Mouse (Mus musculus): ENCODE data around the gene Itgb5.

Gene Itgb5

DNA sequence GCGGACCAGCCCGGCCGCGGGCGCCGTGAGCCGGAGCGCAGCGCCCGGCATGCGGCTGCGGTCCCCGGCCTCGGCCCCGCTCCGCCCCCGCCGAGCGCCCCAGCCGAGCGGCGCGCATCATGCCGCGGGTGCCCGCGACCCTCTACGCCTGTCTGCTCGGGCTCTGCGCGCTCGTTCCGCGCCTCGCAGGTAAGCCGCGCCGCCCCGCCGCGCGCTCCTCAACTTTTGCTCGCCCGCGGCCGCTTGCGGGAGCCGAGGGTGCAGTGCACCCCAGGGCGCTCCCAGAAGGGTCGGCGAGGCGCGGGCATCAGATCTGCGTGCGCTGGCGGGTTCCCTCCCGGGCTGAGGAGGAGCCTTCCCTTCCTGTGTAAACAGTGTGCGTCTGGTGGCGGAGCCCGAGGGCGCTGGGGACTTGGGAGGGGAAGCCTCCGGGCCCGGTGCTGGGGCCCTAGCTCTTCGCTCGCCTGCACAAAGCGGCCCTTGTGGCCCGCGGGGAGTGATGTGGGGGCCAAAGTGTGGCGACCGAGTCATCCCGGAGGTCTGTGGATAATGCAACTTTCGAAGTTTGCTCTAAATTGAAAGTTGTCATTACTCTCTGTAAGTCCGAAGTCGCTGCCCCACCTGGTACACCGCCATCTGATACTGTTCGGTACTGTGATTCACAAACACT is 512 bp downstream of the Itgb5 start:
- in situ Hi-C loops (cut with MboI; ENCODE audit: low pct_unique_long_range_greater_than_20kb in 1 of 2, low sequenced_read_pairs in 2 of 2, unreplicated experiment in 1 of 2) = loop anchor here (10.0 kb wide), 3 partner anchors 165 to 285 kb away; no protein-coding TSS in a partner anchor

DNA sequence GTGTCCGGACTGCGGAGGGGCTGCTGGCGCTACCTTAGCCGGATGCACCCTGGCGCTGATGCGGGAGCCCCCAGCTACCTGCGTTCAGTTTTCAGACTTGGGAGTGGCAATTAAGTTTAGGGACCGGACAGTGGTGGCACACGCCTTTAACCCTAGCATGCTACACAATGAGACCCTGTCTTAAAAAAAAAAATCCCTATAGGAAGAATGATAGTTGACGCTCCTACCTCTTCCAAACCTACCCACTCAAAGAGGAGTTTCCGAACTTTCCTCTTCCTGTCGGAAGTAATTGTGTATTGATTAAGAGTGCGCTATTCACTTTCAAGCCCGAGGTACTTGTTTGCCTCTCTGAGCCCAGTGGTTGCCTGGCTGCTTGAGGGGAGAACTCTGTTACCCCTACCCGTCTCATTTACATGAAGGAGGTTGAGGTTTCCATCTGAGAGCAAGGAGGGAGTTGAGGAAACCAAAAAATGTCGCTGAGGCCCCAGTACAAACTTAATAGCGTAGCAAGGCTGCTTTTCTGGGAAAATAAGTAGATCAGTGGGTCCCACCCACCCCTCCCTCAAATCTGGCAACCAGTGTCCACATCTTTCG is 1.1 kb downstream of the Itgb5 start:
- in situ Hi-C loops (cut with MboI; ENCODE audit: low pct_unique_long_range_greater_than_20kb in 1 of 2, low sequenced_read_pairs in 2 of 2, unreplicated experiment in 1 of 2) = no loop called here

DNA sequence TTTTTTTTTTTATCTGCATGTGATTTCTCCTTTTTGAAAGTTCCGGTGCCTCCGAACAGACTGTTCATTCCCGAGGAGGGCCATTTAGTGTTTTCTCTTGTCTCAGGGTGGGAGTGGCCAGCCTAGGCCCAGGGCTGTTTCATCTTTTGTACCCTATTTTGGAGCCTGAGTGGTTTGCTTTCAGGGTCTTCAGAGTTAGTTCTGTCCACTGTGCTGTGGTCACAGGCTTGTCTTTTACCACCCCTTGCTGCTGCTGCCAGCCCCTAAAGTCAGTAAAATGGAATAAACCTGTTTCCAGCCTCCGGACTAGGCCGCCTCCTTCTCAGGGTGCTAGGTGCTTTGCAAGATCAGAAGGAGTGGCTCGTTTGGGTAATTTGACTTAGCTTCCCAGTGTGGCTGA is 2.6 kb downstream of the Itgb5 start:
- in situ Hi-C loops (cut with MboI; ENCODE audit: low pct_unique_long_range_greater_than_20kb in 1 of 2, low sequenced_read_pairs in 2 of 2, unreplicated experiment in 1 of 2) = no loop called here

GRCm38 (mm10) chr16:33832728-33833428 is 3.4 kb downstream of the Itgb5 start:
- in situ Hi-C loops (cut with MboI; ENCODE audit: low pct_unique_long_range_greater_than_20kb in 1 of 2, low sequenced_read_pairs in 2 of 2, unreplicated experiment in 1 of 2) = no loop called here

DNA sequence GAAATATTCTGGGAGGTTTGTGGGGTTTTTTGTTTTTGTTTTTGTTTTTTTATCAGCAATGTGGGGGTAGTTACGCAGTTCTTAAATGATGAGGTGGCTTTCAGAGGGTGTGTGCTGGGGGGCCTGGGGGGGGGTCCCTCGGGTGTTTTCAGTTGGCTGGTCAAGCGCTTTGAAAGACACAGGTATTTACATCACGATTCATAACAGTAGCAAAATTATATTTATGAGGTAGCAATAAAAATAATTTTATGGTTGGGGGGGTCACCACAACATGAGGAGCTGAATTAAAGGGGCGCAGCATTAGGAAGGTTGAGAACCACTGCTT is 3.9 kb downstream of the Itgb5 start:
- in situ Hi-C loops (cut with MboI; ENCODE audit: low pct_unique_long_range_greater_than_20kb in 1 of 2, low sequenced_read_pairs in 2 of 2, unreplicated experiment in 1 of 2) = no loop called here

DNA sequence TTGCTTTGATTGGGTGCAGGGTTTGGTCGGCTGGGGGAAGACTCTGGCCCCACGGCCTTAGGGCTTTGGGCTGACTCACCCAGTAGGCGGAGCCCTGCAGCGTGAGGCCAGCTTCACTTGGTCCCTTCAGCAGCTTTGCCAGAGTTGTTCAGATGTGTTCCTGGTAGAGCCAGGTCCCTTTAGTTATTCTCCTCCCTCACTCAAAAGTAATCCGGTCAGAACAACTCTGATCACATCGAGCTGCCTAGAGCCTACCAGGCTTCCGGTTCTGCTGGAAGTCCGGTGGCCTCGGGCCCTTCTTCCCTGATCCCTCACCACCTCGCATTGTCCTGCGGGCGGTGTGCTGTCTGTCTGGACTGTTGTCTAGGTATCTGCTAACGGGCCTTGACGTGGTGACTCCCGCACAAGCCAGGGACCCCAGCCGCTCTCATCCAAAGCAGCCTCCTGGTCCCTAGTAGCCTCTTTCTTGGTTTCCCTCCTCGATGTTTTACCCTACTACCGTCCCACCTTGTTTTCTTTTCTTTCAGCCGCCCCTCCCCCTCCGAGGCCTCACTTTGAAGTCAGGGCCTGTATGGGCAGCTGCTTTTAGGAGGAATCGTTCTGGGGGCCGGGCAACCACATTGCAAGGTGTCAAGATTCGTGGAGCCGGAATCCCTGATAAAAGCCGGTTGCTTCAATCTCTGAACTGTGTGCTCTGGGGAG is 4.5 kb downstream of the Itgb5 start:
- in situ Hi-C loops (cut with MboI; ENCODE audit: low pct_unique_long_range_greater_than_20kb in 1 of 2, low sequenced_read_pairs in 2 of 2, unreplicated experiment in 1 of 2) = no loop called here

DNA sequence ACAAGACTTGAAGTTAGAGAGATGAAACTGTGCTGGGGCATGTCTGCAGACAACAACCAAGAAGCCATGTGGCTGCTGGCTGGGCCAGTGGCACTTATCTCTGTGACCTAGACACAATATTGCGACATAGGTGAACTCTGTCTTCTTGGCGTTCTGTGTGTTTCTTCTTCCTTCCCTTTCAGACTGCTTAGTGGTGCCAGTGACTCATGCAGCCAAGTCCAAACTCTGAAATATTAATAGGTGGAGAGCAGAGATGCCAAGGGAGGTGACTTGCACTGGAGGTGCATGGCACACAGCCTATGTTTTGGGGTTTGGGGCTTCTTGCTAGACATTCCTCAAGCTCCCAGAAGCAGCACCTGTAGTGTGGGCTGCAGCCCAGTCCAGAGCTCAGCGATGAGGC is 7.2 kb downstream of the Itgb5 start:
- in situ Hi-C loops (cut with MboI; ENCODE audit: low pct_unique_long_range_greater_than_20kb in 1 of 2, low sequenced_read_pairs in 2 of 2, unreplicated experiment in 1 of 2) = no loop called here

DNA sequence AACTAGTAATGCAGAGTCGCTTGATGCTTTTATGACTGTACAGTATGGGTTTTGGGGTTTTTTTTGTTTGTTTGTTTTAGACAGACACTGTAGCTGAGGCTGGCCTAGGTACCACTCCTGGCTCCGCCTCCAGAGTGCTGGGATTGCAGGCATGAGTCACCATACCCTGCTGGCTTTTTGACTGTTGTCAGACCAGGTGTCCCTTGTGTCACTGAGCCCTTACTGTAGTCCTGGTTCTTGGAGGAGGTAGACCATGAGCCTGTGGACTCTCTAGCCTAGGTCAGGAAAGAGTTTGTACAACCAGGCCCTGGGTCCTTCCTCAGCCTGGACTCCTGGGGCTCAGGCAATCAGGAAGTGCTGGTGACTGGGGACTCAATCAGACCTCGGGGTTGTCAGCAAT is 7.7 kb downstream of the Itgb5 start:
- in situ Hi-C loops (cut with MboI; ENCODE audit: low pct_unique_long_range_greater_than_20kb in 1 of 2, low sequenced_read_pairs in 2 of 2, unreplicated experiment in 1 of 2) = no loop called here

DNA sequence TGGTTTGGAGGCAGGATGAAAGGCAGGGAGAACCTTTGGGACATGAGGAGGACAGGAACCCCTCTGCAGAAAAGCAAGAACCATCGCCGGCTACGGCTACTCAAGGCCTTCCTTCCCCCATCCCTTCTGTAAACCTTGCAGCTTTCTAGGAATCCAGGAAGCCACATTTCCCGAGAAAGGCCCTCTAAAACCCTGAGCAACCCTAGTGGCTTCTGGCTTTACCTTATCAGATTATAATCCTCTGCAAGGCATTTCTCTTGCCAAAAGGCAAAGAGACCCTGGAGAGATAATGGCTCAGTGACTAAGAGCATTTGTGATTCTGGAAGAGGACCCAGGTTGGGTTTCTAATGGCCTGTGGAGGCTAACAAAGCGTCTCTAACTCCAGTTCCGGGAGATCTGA is 11.2 kb downstream of the Itgb5 start:
- in situ Hi-C loops (cut with MboI; ENCODE audit: low pct_unique_long_range_greater_than_20kb in 1 of 2, low sequenced_read_pairs in 2 of 2, unreplicated experiment in 1 of 2) = no loop called here

- in situ Hi-C loops (cut with MboI; ENCODE audit: low pct_unique_long_range_greater_than_20kb in 1 of 2, low sequenced_read_pairs in 2 of 2, unreplicated experiment in 1 of 2) = no loop called here
These were observed 12.8 kb downstream of the Itgb5 start for GRCm38 (mm10) chr16:33842081-33842880.

- in situ Hi-C loops (cut with MboI; ENCODE audit: low pct_unique_long_range_greater_than_20kb in 1 of 2, low sequenced_read_pairs in 2 of 2, unreplicated experiment in 1 of 2) = no loop called here
These were observed 14.7 kb downstream of the Itgb5 start for GRCm38 (mm10) chr16:33844150-33844611.

DNA sequence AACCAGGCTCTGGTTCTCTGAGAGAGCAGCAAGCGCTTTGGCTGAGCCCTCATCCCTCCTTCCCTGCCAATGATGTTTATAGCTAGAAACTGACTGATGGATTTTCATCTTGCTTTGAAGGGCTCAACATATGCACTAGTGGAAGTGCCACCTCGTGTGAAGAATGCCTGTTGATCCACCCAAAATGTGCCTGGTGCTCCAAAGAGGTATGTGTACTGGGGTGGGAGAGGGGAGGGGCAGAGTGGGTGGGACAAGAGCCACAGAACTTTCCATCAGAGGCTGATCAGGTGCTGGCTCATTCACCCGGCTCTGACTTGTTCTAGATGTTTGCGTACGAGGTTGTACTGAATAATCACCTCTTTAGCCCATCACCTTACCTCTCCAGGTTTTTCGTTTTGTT is 15.4 kb downstream of the Itgb5 start:
- in situ Hi-C loops (cut with MboI; ENCODE audit: low pct_unique_long_range_greater_than_20kb in 1 of 2, low sequenced_read_pairs in 2 of 2, unreplicated experiment in 1 of 2) = no loop called here

DNA sequence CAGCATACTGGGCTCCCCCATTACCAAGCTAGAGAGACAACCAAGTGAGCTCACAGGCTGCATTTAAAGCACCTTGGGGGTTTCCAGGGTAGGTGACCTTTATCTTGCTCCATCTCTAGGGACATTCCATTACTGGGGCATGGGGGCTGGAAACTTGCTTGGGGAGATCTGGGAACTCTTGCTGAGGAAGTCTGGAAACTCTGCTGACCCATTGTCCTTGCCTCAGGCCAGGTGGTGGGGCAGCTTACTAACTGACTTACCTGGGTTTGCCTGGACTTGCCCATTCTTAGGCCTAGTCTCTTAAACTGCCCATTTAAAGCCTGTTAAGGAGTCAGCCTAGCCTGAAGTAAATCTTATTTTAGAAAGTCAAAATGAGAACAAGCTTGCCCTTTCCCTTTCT is 23.8 kb downstream of the Itgb5 start:
- in situ Hi-C loops (cut with MboI; ENCODE audit: low pct_unique_long_range_greater_than_20kb in 1 of 2, low sequenced_read_pairs in 2 of 2, unreplicated experiment in 1 of 2) = no loop called here

DNA sequence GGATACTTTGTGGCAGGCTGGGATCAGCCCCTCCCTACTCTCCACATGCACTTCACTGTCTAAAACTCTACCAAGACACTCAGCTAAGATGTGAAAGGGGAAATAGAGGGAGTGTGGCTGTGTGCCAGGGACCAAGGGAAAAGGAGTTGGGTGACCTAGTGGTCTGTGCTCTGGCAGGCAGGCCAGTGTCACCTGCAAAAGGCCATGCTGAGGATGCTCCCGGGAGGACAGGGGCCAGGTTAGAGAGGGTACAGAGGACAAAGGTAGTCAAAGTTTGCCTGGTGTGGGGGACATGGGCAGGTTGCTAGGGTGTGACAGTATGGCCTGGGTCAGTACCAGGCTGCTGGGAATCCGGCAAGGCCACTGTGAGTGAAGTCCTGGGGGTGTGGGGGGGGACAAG is 29.3 kb downstream of the Itgb5 start:
- in situ Hi-C loops (cut with MboI; ENCODE audit: low pct_unique_long_range_greater_than_20kb in 1 of 2, low sequenced_read_pairs in 2 of 2, unreplicated experiment in 1 of 2) = no loop called here

DNA sequence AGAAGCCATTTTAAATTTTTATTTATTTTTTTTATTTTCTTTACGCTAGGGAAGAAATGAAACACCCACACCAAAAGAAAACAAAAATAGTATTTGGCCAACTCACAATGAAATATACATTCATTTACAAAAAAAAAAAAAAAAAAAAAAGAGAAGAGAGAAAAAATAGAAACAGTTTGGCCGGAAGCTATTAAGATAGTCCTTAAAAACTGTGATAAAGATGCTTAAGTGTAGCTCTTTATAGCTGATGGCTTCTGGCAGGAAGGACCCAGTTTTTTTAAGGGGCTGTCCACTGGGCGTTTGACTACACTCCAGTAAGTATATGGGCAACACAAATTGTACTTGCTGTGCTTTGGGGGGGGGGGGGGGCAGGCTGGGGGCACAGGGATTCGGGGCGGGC is 29.9 kb downstream of the Itgb5 start:
- in situ Hi-C loops (cut with MboI; ENCODE audit: low pct_unique_long_range_greater_than_20kb in 1 of 2, low sequenced_read_pairs in 2 of 2, unreplicated experiment in 1 of 2) = no loop called here

DNA sequence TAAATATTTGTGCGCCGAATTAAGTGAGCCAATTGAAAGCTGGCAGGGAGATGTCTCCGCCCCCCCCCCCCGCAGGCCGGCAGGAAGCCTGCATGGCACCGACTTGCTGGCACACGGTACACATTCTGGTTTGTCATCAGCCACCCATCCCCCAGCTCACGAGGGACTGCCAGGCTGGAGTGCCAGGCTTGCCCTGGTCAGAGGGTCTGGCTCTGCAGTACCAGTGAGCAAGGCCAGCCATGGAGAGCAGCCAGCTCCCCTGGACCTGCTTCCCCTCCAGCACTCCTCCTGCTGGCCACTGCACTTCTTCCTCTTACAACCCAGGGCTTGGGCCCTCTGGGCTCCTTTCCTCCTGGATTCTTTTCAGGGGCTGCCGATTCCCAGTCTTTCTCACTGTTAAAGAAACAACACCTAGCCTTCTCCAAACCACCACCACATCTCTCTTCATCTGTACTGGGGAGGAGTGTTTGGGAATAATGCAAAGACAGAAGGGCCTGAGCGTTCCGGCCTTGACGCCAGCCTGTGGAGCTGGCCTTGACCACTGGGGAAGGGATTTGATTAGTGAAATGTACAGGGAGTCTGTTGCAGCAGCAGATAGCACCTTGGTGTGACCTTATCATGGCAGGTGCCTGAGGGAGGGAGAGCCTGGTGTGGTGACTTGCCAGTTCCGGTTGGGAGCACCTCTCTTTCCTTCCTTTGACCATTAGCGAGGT is 30.7 kb downstream of the Itgb5 start:
- in situ Hi-C loops (cut with MboI; ENCODE audit: low pct_unique_long_range_greater_than_20kb in 1 of 2, low sequenced_read_pairs in 2 of 2, unreplicated experiment in 1 of 2) = no loop called here

DNA sequence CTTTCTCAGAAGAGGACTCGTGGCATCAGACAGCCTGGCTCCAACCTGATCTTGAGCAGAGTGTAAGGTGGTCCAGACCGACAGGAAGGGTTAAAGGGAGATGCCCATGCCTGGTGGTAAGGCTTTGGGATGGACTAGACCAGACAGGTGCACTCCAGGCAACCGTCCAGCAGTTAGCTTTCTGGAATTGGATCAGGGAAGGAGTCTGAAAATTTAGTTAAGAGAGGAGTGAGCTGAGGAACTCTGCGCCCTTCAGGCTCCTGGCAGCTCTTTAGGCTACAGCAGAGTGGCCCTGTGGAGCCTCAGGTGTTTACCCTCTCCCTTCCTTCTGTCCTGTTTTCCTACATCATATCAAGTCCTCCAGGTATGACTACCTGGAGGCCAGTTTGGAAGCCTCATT is 32.9 kb downstream of the Itgb5 start:
- in situ Hi-C loops (cut with MboI; ENCODE audit: low pct_unique_long_range_greater_than_20kb in 1 of 2, low sequenced_read_pairs in 2 of 2, unreplicated experiment in 1 of 2) = no loop called here

- in situ Hi-C loops (cut with MboI; ENCODE audit: low pct_unique_long_range_greater_than_20kb in 1 of 2, low sequenced_read_pairs in 2 of 2, unreplicated experiment in 1 of 2) = no loop called here
These were observed 33.8 kb downstream of the Itgb5 start for GRCm38 (mm10) chr16:33863208-33863751.
